Mouse (Mus musculus) megakaryocyte, embryonic 14.5 days (primary cell): ENCODE results near the gene Col25a1.

ENCODE experiments used
- FLI1 ChIP-seq: IDR thresholded peaks from 2 replicates; pipeline ENCODE4 v1.6.1; 2012; ENCODE audit warnings: low read length, inconsistent platforms, mixed read lengths
- GATA1 ChIP-seq: IDR thresholded peaks from 3 replicates; pipeline ENCODE4 v1.6.1; 2012; ENCODE audit warnings: mixed read lengths, low read length, inconsistent platforms, borderline replicate concordance

- TF ChIP-seq FLI1 (no peak), GATA1 (no peak)
Observed at GRCm38 (mm10) chr3:130574652-130575051, 443.4 kb downstream of the Col25a1 start.
